Mouse (Mus musculus): Measurements from ENCODE around the gene Spata9. TPM values are rescaled to one million over a fixed set of nuclear protein-coding genes. Genes with fewer than 3 reads are reported as not detected.

Gene Spata9
- polyA plus RNA-seq, 1 experiment, result not detected

DNA sequence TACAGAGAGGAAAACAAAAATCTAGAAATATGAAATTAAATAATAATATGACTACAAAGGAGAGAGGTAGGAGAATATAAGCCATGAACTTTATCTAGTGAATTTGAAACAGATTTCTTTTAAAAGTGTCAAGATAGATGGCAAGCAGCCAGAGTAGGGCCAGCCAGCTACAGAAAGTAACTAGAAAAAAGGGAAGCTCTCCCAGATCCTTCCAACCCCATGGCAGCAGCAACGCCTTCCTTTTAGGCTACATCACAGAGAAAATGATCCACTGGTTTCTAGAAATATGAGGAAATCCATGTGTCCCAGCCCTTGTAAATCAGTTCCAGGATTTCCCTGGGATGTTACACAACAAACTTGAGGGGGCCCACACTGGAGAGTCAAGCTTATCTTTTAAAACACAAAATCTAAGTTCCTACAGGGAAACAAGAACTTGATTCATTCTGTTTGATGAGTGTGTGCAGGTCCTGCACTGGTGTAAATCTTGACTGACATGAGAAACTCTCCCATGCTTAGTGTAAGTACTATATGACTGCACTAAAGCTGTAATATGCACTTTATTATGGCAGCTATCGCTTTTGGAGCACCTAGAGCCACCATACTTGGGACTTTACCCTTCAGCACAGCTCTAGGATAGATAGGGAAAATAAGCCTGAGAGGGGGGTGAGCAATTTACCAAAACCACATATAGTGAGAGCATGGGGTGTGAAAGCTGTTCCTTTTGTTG is 26.0 kb upstream of the Spata9 start:
- WGBS, result 64% methylated on average over 2 of the region's 2 CpGs

DNA sequence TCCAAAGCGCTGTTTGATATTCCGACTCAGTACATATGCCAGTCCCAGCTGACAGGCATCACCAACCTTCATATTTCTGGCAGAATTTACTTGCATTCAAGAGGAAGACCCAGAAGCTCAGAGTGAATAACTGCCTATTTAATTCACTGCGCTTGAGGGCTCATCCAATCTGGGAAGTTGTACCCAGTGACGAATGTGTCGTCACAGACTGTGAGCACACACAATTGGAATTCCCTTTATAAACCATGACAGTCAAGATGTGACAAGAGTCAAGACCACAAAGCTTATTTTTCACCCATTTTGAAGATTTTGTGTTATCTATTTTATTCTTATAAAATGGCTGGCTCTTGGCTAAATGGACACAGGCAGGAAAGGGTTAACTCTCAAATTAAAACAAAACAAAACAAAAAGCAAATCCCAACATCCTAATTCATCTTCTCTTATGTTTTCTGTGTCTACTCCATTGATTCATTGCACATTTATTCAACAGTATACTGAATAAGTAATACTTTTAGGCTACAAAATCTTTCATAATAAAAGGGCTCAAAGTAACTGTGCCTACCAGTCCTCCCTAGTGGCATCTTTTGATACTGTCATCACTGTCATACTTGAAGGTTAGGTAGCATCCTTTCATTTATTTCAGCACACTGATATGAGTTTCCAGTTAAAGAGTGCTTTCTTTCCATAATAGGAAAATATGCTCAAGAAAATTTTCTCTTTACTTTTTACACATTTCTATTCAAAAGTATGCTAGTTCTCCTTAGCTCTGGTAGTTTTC is 25.2 kb upstream of the Spata9 start:
- 91% methylated on average over 5 of the region's 5 CpGs for WGBS

More for the DNA sequence above, 26.0 kb upstream of the Spata9 start:
- peaks cover 2% of the 10 kb centered on the region; the same call in 1 of the 2 replicates for H3K36me3 ChIP-seq (ENCODE audit: control insufficient read depth, insufficient read depth, low read length)
- H3K4me1 ChIP-seq (ENCODE audit: control insufficient read depth, insufficient read depth, insufficient read length, low read length), result no peaks in the 10 kb centered on the region; the same call in 1 of the 2 replicates
- TF ChIP-seq CTCF (IDR thresholded peaks at IDR 0.05; ENCODE audit: extremely low read depth, insufficient read length, insufficient replicate concordance, low read depth, low read length) (no peak), POLR2A (IDR thresholded peaks at IDR 0.05; ENCODE audit: low read depth, low read length) (no peak)
- H3K4me3 ChIP-seq (ENCODE audit: low read depth, low read length), result no peak overlapping the region
- H3K27ac ChIP-seq (ENCODE audit: insufficient read depth, low read depth, low read length), result no peak overlapping the region
- H3K27me3 ChIP-seq (ENCODE audit: control insufficient read depth, insufficient read depth, low read length), result no peaks in the 10 kb centered on the region

DNA sequence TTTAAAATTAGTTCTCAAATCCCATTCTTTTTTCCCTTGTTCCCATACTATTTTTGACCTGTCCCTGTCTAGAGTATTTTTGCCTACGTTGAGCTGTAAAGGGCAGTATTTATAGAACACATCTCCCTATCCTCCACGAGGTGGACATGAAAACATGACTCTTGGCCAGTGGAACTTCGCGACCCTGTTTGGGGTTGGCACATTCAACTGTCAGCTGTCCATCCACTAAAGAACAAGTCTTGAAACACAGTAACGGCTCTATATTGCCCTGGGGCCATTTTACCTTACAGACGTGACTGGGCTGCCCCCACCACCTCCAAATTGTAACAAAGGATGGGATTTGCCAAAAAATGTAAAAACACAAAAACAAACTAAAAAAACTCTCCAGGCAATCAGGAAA is 24.2 kb upstream of the Spata9 start:
- no peaks in the 10 kb centered on the region for H3K27me3 ChIP-seq (ENCODE audit: control insufficient read depth, insufficient read depth, low read length)
- H3K27ac ChIP-seq (ENCODE audit: insufficient read depth, low read depth, low read length), result peak overlapping the region; percentile 50; the same call in 1 of the 2 replicates
- TF ChIP-seq POLR2A (IDR thresholded peaks at IDR 0.05; ENCODE audit: low read depth, low read length), result no peak
- no peak for TF ChIP-seq CTCF (IDR thresholded peaks at IDR 0.05; ENCODE audit: extremely low read depth, insufficient read length, insufficient replicate concordance, low read depth, low read length)
- peak overlapping the region; percentile 92 for H3K4me3 ChIP-seq (ENCODE audit: low read depth, low read length)
- H3K4me1 ChIP-seq (ENCODE audit: control insufficient read depth, insufficient read depth, insufficient read length, low read length), result no peaks in the 10 kb centered on the region; the same call in 1 of the 2 replicates
- WGBS, result 3% methylated on average over 6 of the region's 6 CpGs
- peaks cover 1% of the 10 kb centered on the region; the same call in 1 of the 2 replicates for H3K36me3 ChIP-seq (ENCODE audit: control insufficient read depth, insufficient read depth, low read length)

More for the DNA sequence above, 25.2 kb upstream of the Spata9 start:
- Histone ChIP-seq H3K27me3 (ENCODE audit: control insufficient read depth, insufficient read depth, low read length) (no peaks in the 10 kb centered on the region), H3K4me3 (ENCODE audit: low read depth, low read length) (no peak overlapping the region), H3K27ac (ENCODE audit: insufficient read depth, low read depth, low read length) (no peak overlapping the region), H3K36me3 (ENCODE audit: control insufficient read depth, insufficient read depth, low read length) (peaks cover 2% of the 10 kb centered on the region; the same call in 1 of the 2 replicates), H3K4me1 (ENCODE audit: control insufficient read depth, insufficient read depth, insufficient read length, low read length) (no peaks in the 10 kb centered on the region; the same call in 1 of the 2 replicates)
- no peak for TF ChIP-seq CTCF (IDR thresholded peaks at IDR 0.05; ENCODE audit: extremely low read depth, insufficient read length, insufficient replicate concordance, low read depth, low read length)
- TF ChIP-seq POLR2A (IDR thresholded peaks at IDR 0.05; ENCODE audit: low read depth, low read length), result no peak

DNA sequence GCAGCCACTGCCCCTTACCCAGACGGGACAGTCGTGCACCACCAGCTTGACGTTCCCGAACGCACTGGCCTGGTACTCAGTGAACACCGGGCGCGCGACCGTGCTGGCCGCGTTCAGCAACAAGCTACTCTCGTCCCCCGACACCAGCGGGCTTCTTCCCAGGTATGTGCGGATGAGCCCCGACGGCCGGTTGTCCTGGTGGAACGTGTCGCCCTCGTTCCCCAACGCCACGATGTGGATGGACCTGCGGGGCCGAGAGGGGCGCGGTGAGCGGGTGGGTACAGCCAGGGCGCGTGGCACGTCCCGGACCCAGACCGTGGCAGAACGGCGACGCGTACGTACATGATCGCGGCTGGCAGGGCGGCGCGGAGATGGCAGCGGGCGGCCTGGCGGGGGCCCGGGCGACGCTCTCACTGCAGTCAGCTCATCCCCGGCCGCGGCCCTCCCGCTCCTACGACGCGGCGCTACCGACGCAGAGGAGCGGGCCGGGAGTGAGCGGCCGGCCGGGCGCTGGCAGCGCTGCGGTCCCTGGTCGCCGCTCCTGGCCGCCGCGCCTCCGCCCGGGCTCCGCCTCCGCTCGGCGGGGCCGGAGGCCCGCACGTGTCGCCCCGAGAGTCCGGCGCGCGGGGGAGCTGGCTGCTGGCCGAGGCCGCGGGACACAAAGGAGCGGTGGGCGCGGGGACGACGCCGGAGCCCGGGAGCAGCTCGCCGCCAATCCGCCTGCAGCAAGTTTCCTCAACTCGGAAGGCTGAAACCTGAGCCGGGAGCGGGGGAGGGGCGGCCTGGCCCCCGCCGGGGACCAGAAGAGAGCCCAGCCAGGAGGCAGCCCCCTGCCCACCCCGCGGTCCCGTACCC is 23.5 kb upstream of the Spata9 start, which contains the start of gene Rhobtb3:
Gene Rhobtb3 (minus strand): TSS at position 737 of the 855 bp plus-strand sequence.
- no peaks in the 10 kb centered on the region; the same call in 1 of the 2 replicates for H3K4me1 ChIP-seq (ENCODE audit: control insufficient read depth, insufficient read depth, insufficient read length, low read length)
- under 1% methylated on average over 110 of the region's 110 CpGs for WGBS
- no peaks in the 10 kb centered on the region for H3K27me3 ChIP-seq (ENCODE audit: control insufficient read depth, insufficient read depth, low read length)
- H3K4me3 ChIP-seq (ENCODE audit: low read depth, low read length), result peak within 1 kb of the TSS; percentile 92
- peak within 1 kb of the TSS; percentile 50 for H3K27ac ChIP-seq (ENCODE audit: insufficient read depth, low read depth, low read length)
- TF ChIP-seq POLR2A (IDR thresholded peaks at IDR 0.05; ENCODE audit: low read depth, low read length) (no peak), CTCF (IDR thresholded peaks at IDR 0.05; ENCODE audit: extremely low read depth, insufficient read length, insufficient replicate concordance, low read depth, low read length) (no peak)
- no peaks in the 10 kb centered on the region for H3K36me3 ChIP-seq (ENCODE audit: control insufficient read depth, insufficient read depth, low read length)

DNA sequence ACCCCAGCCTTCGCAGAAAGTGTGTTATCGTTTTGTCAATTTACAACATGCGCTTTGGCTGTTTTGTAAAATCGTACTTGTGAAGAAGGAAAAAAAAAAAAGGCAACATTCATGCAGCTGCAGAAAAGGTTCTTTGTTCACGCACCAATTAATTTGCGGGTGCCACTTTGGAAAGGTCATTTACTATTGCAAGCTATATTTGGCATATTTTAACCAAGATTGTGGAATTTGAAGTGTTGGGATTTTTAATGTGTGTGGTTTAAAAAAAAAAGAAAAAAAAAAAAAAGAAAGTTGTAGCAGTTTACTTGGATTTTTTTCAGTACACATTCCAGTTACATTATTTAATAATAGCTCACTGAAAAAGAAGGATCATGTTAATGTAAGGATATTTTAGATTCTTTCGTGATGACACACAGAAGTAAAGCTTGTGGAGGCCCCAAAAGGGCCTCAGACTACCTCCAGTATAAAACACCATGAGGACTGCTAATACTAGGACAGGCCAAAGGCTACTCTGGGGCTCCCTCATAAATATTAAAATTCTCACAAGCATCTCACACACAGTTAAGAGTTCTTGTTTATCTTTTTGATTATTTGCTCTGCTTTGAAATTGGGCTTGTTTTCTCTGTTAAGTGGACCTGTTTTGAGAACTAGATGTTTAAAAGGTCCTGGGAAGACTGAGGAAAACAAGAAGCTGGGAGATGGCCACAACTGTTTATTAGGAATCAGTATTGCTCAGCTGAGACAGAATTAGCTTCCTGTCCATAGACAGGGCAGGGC is 22.7 kb upstream of the Spata9 start:
- Histone ChIP-seq H3K4me1 (ENCODE audit: control insufficient read depth, insufficient read depth, insufficient read length, low read length) (no peaks in the 10 kb centered on the region; the same call in 1 of the 2 replicates), H3K27me3 (ENCODE audit: control insufficient read depth, insufficient read depth, low read length) (no peaks in the 10 kb centered on the region), H3K27ac (ENCODE audit: insufficient read depth, low read depth, low read length) (no peak overlapping the region), H3K36me3 (ENCODE audit: control insufficient read depth, insufficient read depth, low read length) (no peaks in the 10 kb centered on the region), H3K4me3 (ENCODE audit: low read depth, low read length) (peak overlapping the region; percentile 92)
- TF ChIP-seq CTCF (IDR thresholded peaks at IDR 0.05; ENCODE audit: extremely low read depth, insufficient read length, insufficient replicate concordance, low read depth, low read length), result no peak
- TF ChIP-seq POLR2A (IDR thresholded peaks at IDR 0.05; ENCODE audit: low read depth, low read length), result no peak
- 9% methylated on average over 7 of the region's 7 CpGs for whole genome bisulfite sequencing

DNA sequence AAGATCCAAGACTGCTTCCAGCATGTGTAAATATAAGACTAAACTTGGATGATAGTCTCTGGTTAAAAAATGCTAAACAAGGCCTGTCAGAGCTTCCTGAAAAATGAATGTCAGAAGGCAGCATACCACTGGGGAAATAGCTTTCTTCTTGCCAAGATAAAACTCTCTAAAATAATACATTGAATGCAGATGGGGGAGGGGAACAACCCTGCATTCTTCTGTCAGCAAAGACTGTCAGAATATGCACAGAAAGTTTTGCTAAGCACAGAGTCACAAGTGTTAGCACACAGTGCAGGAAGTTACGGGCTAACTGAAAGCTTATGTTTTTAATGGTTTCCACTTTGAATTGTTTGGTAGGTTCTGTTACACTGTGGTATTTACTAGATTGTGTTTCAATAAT is 16.7 kb upstream of the Spata9 start:
- H3K4me1 ChIP-seq (ENCODE audit: control insufficient read depth, insufficient read depth, insufficient read length, low read length), result no peaks in the 10 kb centered on the region
- no peak overlapping the region for H3K27ac ChIP-seq (ENCODE audit: insufficient read depth, low read depth, low read length)
- H3K27me3 ChIP-seq (ENCODE audit: control insufficient read depth, insufficient read depth, low read length), result no peaks in the 10 kb centered on the region
- WGBS, result 88% methylated on average over 1 of the region's 1 CpGs
- no peak overlapping the region for H3K4me3 ChIP-seq (ENCODE audit: low read depth, low read length)
- H3K36me3 ChIP-seq (ENCODE audit: control insufficient read depth, insufficient read depth, low read length), result no peaks in the 10 kb centered on the region
- TF ChIP-seq CTCF (IDR thresholded peaks at IDR 0.05; ENCODE audit: extremely low read depth, insufficient read length, insufficient replicate concordance, low read depth, low read length), result no peak
- no peak for TF ChIP-seq POLR2A (IDR thresholded peaks at IDR 0.05; ENCODE audit: low read depth, low read length)

Data from small intestine, adult 2 months (tissue).